Mouse (Mus musculus): ENCODE results near the gene Vwc2.

Vwc2 gene

DNA sequence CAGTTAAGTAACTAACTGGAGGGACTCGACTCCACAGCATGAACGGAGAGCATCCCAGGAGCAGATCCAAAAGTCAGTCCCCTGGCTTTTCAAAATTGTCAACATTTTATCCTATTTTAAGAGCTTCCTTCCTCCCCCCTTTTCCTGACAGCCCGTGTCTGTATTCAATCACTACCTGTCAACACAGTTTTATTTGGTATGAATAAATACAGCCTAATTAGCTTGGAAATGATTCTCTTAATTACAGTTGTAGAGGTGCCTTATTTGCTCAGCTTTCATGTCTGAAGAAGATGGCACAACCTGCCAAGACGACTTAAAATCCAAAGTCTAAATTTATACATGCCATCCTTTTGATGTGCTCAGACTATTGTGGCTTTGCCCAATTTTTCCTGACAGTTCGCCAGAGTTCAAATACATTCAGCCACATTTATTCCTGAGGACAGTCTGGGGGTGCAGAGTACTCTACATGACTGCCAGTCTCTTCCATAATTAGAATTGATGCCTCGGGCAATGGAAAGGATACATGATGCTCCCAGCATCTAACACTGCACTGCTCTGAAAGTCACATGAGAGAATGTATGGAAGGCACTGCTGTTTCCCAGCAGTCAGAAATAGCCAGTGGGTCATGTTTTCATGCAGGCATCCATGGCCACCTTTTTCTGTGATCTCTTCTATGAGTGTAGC lies 128.8 kb downstream of the Vwc2 start:
- DNase-seq (ENCODE audit: low read depth, low spot score): no peak

DNA sequence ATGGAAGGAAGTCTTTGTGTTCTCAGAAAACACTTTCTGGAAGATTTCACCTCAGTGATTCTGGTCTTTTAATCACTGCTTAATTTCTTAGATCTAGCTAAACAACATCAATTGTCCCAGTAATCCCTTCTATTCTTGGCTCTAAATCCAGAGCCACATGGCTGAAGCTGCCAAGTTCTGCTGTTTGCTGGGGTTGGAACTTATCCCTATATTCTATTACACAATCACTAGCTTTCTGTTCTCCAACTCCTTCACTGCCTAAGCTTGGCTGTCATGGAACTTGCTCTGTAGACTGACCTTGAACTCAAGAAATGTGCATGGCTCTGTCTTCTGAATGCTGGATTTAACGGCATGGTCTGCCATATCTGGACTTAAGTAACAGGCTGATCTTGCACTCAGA lies 143.3 kb downstream of the Vwc2 start:
- no peak for DNase-seq (ENCODE audit: low read depth, low spot score)

DNA sequence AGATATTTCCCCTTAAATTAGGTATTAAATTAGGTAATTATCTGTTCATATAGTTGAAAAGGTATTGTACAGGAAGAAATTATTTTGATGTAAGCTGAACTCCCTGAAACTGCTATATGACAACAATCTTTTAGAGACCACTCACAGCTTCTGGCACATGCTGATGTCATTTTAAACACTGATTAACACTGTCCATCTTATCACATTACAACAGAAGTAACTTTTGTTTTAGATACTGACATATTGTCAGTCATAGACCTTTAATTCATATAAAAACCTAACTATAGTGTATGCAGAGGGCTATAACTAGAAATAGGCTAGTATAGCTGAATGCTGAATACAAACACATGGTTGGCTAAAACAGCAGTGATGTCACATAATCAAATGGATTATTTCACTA lies 166.1 kb downstream of the Vwc2 start:
- no peak for DNase-seq (ENCODE audit: low read depth, low spot score)

DNA sequence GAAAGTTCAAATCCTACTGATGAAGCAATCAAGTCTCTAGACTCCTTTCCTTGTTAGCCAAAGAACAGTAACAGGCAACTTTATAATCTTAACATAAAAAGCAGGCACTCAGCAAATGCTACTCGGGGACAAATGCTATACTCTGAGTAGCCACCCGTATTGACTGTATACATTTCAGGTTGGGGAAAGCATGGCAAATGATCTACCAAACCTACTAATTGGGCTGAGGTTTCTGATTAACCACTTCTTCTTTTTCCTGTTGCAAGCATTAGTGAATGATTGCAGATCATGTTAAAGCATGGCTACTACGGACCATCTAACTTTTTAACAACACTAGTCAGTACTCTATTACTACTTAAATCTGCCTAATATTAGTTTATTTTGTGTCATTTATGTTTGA lies 169.5 kb downstream of the Vwc2 start:
- DNase-seq (ENCODE audit: low read depth, low spot score): no peak

Data from embryo, embryonic 11.5 days (tissue).